Mouse (Mus musculus) ES-E14 (cell line): ENCODE measurements around the gene Nhp2. TPM values are rescaled to one million over a fixed set of nuclear protein-coding genes. Genes with fewer than 3 reads are reported as not detected.

ENCODE experiments used
- DNase-seq: peaks from one replicate; pipeline ENCODE4 v3.0.0-alpha.2; 2013; ENCODE audit warnings: low read depth, low spot score
- H3K27ac ChIP-seq: 2 replicates; pipeline ENCODE4 v1.5.1; 2012; ENCODE audit warnings: low read depth, mild to moderate bottlenecking, low read length, moderate library complexity, mixed read lengths; ENCODE audit not compliant: poor library complexity, insufficient read depth, severe bottlenecking
- H3K36me3 ChIP-seq: 2 replicates; pipeline ENCODE4 v1.6.1; 2012; ENCODE audit warnings: mild to moderate bottlenecking, low read length, moderate library complexity, mixed read lengths; ENCODE audit not compliant: control insufficient read depth, poor library complexity, insufficient read depth, severe bottlenecking
- H3K4me1 ChIP-seq, 2 experiments: fragments of 150-350 bp in 1 of 2; sonication (generic) in 1 of 2; 2 replicates each; pipeline ENCODE4 v1.6.1; 2012; ENCODE audit warnings: low read length in 2 of 2, mild to moderate bottlenecking in 1 of 2, mixed read lengths in 1 of 2; ENCODE audit not compliant: control insufficient read depth in 2 of 2, insufficient read depth in 2 of 2, poor library complexity in 1 of 2
- H3K4me3 ChIP-seq, 2 experiments: fragments of 150-350 bp in 1 of 2; sonication (generic) in 1 of 2; 2 replicates each; pipeline ENCODE4 v1.5.1; 2012; ENCODE audit warnings: low read length in 2 of 2, low read depth in 1 of 2, mild to moderate bottlenecking in 1 of 2, mixed read lengths in 1 of 2; ENCODE audit not compliant: insufficient read depth in 1 of 2, poor library complexity in 1 of 2, severe bottlenecking in 1 of 2
- H3K9ac ChIP-seq: 2 replicates; pipeline ENCODE4 v1.6.1; 2012; ENCODE audit warnings: low read depth, mild to moderate bottlenecking, low read length, mixed read lengths; ENCODE audit not compliant: poor library complexity, insufficient read depth, severe bottlenecking
- H3K9me3 ChIP-seq: fragments of 150-350 bp; sonication (generic); 2 replicates; pipeline ENCODE4 v1.6.1; 2012; ENCODE audit warnings: low read depth, mild to moderate bottlenecking, low read length; ENCODE audit not compliant: control insufficient read depth, insufficient read depth
- CHD2 ChIP-seq: IDR thresholded peaks from 2 replicates; pipeline ENCODE4 v1.6.1; 2014; ENCODE audit warnings: mild to moderate bottlenecking, low read depth, low read length, inconsistent platforms
- HCFC1 ChIP-seq: IDR thresholded peaks from 2 replicates; pipeline ENCODE4 v1.6.1; 2012; ENCODE audit warnings: low read length, inconsistent platforms, borderline replicate concordance; ENCODE audit not compliant: insufficient read depth
- MAFK ChIP-seq: IDR thresholded peaks from 2 replicates; pipeline ENCODE4 v1.6.1; 2014; ENCODE audit warnings: mild to moderate bottlenecking, low read depth, low read length, inconsistent platforms; ENCODE audit not compliant: insufficient read depth
- ZC3H11A ChIP-seq: IDR thresholded peaks from 2 replicates; pipeline ENCODE4 v1.6.1; 2012; ENCODE audit warnings: low read depth, mild to moderate bottlenecking, inconsistent platforms, low read length, borderline replicate concordance
- ZNF384 ChIP-seq: IDR thresholded peaks from 2 replicates; pipeline ENCODE4 v1.6.1; 2012; ENCODE audit warnings: low read depth, low read length, inconsistent platforms
- in situ Hi-C, 2 experiments: fragments of 600-800 bp; cut with MboI; formaldehyde crosslinking; loops; one replicate each; pipeline ENCODE4 v1.15.1; 2025; ENCODE audit warnings: low sequenced_read_pairs in 2 of 2, inconsistent platforms in 1 of 2; ENCODE audit not compliant: unreplicated experiment in 2 of 2
- total RNA-seq: library from RNA; depleted of rRNA; stranded (reverse); fragments of 300-350 nt; gene quantifications from 2 replicates; pipeline ENCODE4 v1.2.3, GENCODE M21; 2012; rRNA removed

Gene Nhp2
- total RNA-seq: 452 and 461 TPM in 2 replicates

DNA sequence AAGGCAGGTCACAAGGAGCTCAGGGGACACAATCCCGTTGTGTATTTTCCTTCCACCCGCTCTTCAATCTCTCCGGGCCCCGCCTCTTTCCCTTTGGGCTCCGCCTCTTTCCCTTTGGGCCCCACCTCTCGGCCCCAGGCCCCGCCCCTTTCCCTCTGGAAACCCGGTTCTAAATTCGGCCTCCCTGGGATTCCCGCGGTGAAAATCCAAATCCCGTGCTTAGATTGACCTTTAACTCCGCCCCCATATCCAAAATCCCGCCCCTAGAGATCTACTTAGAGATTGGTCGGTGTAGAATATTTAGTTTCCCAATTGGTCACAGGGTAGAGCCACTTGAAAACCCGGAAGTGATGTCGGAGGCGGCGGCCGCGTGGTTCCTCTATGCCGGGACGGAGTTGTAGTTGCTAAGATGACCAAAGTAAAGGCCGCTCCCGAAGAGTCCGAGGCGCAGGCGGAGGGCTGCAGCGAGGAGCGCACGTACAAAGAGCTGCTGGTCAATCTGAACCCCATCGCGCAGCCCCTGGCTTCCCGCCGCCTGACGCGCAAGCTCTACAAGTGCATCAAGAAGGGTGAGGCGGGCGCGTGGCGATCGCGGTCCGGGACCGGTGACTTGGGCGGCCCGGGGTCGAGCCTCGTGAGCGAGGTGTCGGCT lies at the start of gene Nhp2:
TSS of gene Nhp2 (plus strand) at position 327 of the 652 bp plus-strand sequence.
- Histone ChIP-seq H3K36me3 (peaks cover 34% of the 10 kb centered on the region), H3K4me3 (peak within 1 kb of the TSS; percentile 94 to 95), H3K27ac (peak within 1 kb of the TSS; percentile 84), H3K4me1 (peaks cover under 1 to 13% of the 10 kb centered on the region in 2 experiments; a peak in 3 of 4 replicates), H3K9me3 (no peaks in the 10 kb centered on the region), H3K9ac (peak within 1 kb of the TSS; percentile 99)
- peak; percentile 95 for TF ChIP-seq CHD2
- no peak for TF ChIP-seq MAFK
- peak; percentile 53; the same call in 1 of the 2 replicates for TF ChIP-seq HCFC1
- DNase-seq: peak; percentile 100
- in situ Hi-C loops: loop anchor here (5.0 to 10.0 kb wide), 2 partner anchors 63 to 65 kb away; partner anchors contain the start of gene 0610009B22Rik (in 1 of the 2)

DNA sequence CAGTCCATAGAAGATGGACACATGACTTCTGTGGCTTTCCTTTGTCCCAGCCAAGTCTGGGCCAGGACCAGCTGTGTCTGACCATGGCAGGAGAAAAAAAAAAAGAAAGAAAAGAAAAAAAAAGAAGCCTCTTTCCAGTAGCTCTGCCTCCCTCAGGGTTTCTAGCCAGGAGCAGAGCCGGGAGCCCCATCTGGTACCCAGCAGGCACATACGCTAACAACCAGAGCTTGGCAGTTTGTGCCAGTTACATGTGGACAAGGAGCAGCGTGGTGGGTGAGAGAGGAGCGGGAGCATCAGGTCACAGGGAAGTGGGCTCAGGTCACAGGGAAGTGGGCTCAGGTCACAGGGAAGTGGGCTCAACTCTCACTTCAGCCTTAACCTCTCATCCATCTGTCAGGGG lies 43.1 kb upstream of the Nhp2 start:
- no peaks in the 10 kb centered on the region for H3K36me3 ChIP-seq
- DNase-seq: no peak
- no peak overlapping the region for H3K27ac ChIP-seq
- H3K9me3 ChIP-seq: no peaks in the 10 kb centered on the region
- in situ Hi-C loops: no loop called here
- no peak overlapping the region for H3K4me3 ChIP-seq
- TF ChIP-seq MAFK: no peak
- no peak for TF ChIP-seq ZC3H11A
- no peak for TF ChIP-seq ZNF384
- no peak for TF ChIP-seq CHD2
- no peak for TF ChIP-seq HCFC1
- H3K9ac ChIP-seq: no peak overlapping the region
- H3K4me1 ChIP-seq: peaks cover 0 to 4% of the 10 kb centered on the region in 2 experiments; a peak in 1 of 4 replicates

- Histone ChIP-seq H3K9me3 (no peaks in the 10 kb centered on the region), H3K27ac (no peak overlapping the region), H3K4me1 (no peaks in the 10 kb centered on the region), H3K4me3 (no peak overlapping the region), H3K36me3 (no peaks in the 10 kb centered on the region), H3K9ac (no peak overlapping the region)
- TF ChIP-seq MAFK (no peak), HCFC1 (no peak), ZNF384 (no peak), CHD2 (no peak), ZC3H11A (no peak)
- no peak for DNase-seq
- in situ Hi-C loops: no loop called here
These were observed 41.9 kb upstream of the Nhp2 start for GRCm38 (mm10) chr11:51577587-51577986.

DNA sequence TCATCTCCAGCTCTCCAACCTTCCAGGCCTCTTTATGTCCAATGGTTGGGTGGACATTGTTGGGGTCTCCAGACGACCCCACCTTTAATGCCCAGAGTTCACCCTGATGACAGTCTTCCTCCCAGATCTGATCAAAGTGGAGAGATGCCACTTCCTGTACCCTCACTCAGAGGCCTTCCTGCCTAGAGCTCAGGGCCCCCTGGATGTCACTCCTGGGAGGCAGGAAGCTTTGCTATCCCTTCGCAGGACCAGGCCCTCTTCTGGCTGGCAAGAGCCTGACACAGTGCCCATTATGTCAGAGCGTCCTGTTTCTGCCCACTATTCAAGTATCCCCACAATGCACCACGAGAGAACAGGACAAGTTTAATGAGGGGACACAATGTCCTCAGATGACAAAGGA lies 40.5 kb upstream of the Nhp2 start:
- in situ Hi-C loops: no loop called here
- no peak overlapping the region for H3K9ac ChIP-seq
- no peaks in the 10 kb centered on the region for H3K9me3 ChIP-seq
- peaks cover 0 to 3% of the 10 kb centered on the region in 2 experiments; a peak in 1 of 4 replicates for H3K4me1 ChIP-seq
- H3K36me3 ChIP-seq: no peaks in the 10 kb centered on the region
- DNase-seq: no peak
- H3K4me3 ChIP-seq: no peak overlapping the region
- no peak for TF ChIP-seq HCFC1
- TF ChIP-seq MAFK: no peak
- no peak for TF ChIP-seq CHD2
- no peak for TF ChIP-seq ZC3H11A
- no peak for TF ChIP-seq ZNF384
- H3K27ac ChIP-seq: peak overlapping the region; percentile 12; the same call in 1 of the 2 replicates

- H3K27ac ChIP-seq: no peak overlapping the region
- H3K4me3 ChIP-seq: no peak overlapping the region
These were observed 36.8 kb upstream of the Nhp2 start for GRCm38 (mm10) chr11:51582713-51583112.

More at GRCm38 (mm10) chr11:51582713-51583112, 36.8 kb upstream of the Nhp2 start:
- Histone ChIP-seq H3K9me3 (no peaks in the 10 kb centered on the region), H3K9ac (no peak overlapping the region), H3K36me3 (peaks cover 7% of the 10 kb centered on the region; the same call in 1 of the 2 replicates), H3K4me1 (peaks cover 0 to 10% of the 10 kb centered on the region in 2 experiments; a peak in 1 of 4 replicates)
- no peak for TF ChIP-seq MAFK
- no peak for TF ChIP-seq ZNF384
- no peak for TF ChIP-seq ZC3H11A
- TF ChIP-seq CHD2: no peak
- TF ChIP-seq HCFC1: no peak
- DNase-seq: no peak
- in situ Hi-C loops: no loop called here
